Mouse (Mus musculus) G1E (cell line): Measurements from ENCODE around the gene Mon2.

Experiments used
- CTCF ChIP-seq: IDR thresholded peaks from 2 replicates; pipeline ENCODE4 v1.5.1; 2012; ENCODE audit warnings: low read depth, low read length, inconsistent platforms, mixed read lengths
- GATA1 ChIP-seq: IDR thresholded peaks from 2 replicates; pipeline ENCODE4 v1.6.1; 2012; ENCODE audit warnings: borderline replicate concordance, low read length, inconsistent platforms, mixed read lengths
- GATA2 ChIP-seq: IDR thresholded peaks from 2 replicates; pipeline ENCODE4 v1.6.1; 2012; ENCODE audit warnings: low read depth, low read length, inconsistent platforms, borderline replicate concordance
- POLR2AphosphoS5 ChIP-seq: IDR thresholded peaks from 2 replicates; pipeline ENCODE4 v1.6.1; 2012; ENCODE audit warnings: low read depth, low read length, inconsistent platforms; ENCODE audit not compliant: insufficient replicate concordance

DNA sequence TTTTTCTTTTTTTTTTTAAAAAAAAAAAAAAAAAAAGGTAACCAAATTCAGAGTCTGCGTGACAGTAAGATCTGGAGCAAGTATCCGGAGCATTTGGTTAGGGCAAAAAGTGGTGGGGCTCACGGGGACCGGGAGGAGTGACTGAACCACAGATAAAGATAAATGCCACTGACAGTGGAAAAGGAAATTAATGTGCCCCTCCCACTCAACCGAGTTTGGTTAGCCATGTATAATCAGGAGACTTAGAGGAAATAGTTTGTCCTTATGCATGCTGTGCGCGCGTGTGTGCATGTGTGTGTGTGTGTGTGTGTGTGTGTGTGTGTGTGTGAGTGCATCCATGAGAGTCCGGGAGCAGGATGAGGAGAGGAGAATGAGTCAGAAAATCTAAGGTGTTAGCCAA lies 100.3 kb downstream of the Mon2 start:
- TF ChIP-seq CTCF = no peak
- no peak for TF ChIP-seq POLR2AphosphoS5
- TF ChIP-seq GATA2 = no peak
- no peak for TF ChIP-seq GATA1
